34 mouse cellular contexts compared by ENCODE assay signal in genomic region chrX:111855878-111856277, GRCm38 (mm10). TPM values are rescaled to one million over a fixed set of nuclear protein-coding genes. Genes with fewer than 3 reads are reported as not detected.
A peak's percentile ranks its signal among the peaks of the same experiment; 100 is the strongest.
DNase-seq lines count a peak whose midpoint lies in the region; ATAC-seq and TF ChIP-seq lines count a peak whose summit lies in the region.
"Had no signal": no experiment of that assay in that cellular context is flagged by ENCODE, and none has a peak within 500 bp of the region (broad histone marks: within the 10 kb centered on the region; RNA-seq: fewer than 3 reads in every experiment).

No protein-coding gene starts in this region.

- DNase-seq in forebrain, postnatal 0 days, result no peak
- DNase-seq in hindbrain, embryonic 11.5 days (ENCODE audit: low spot score), result no peak
- DNase-seq in neural tube, embryonic 10.5 days (ENCODE audit: extremely low spot score, low spot score), result no peak
- no peak for DNase-seq in heart, adult 18-20 months
- DNase-seq: adrenal gland, adult 2 months; adrenal gland, postnatal 14 days; B cell, adult 2 months; cerebellum, adult 11-12 months; cerebellum, adult 8-10 months; cerebellum, postnatal 10 days; cerebellum, postnatal 36 days; embryo, embryonic 11 days; gastrocnemius, postnatal 10 days; gastrocnemius, postnatal 36 days; kidney, adult 2 months had no signal

- H3K4me3 ChIP-seq in forebrain, embryonic 13.5 days, result no peak overlapping the region
- H3K4me3 ChIP-seq in forebrain, postnatal 0 days (ENCODE audit: low read depth, low read length), result no peak overlapping the region
- H3K4me3 ChIP-seq in hindbrain, embryonic 13.5 days, result no peak overlapping the region
- H3K4me3 ChIP-seq in hindbrain, embryonic 11.5 days (ENCODE audit: low read depth, low read length), result no peak overlapping the region
- no peak overlapping the region for H3K4me3 ChIP-seq in neural tube, embryonic 12.5 days
- H3K4me3 ChIP-seq: embryonic facial prominence, embryonic 10.5 days; embryonic facial prominence, embryonic 13.5 days; erythroblast, embryonic 14.5 days had no signal

- peak; percentile 13; the same call in 1 of the 2 replicates for ATAC-seq in forebrain, embryonic 13.5 days
- no peak for ATAC-seq in forebrain, postnatal 0 days
- peak; percentile 66; the same call in 1 of the 2 replicates for ATAC-seq in hindbrain, embryonic 13.5 days (ENCODE audit: low FRiP score)
- ATAC-seq in hindbrain, embryonic 11.5 days (ENCODE audit: low FRiP score), result no peak
- ATAC-seq in neural tube, embryonic 12.5 days (ENCODE audit: low FRiP score, low read depth), result peak; percentile 63; the same call in 1 of the 2 replicates
- ATAC-seq: intestine, postnatal 0 days; Patski had no signal

- no peak overlapping the region for H3K27ac ChIP-seq in forebrain, embryonic 13.5 days
- H3K27ac ChIP-seq in forebrain, postnatal 0 days (ENCODE audit: low read depth, low read length), result no peak overlapping the region
- H3K27ac ChIP-seq in hindbrain, embryonic 13.5 days, result no peak overlapping the region
- no peak overlapping the region for H3K27ac ChIP-seq in hindbrain, embryonic 11.5 days (ENCODE audit: low read depth, low read length)
- no peak overlapping the region for H3K27ac ChIP-seq in neural tube, embryonic 12.5 days
- H3K27ac ChIP-seq: embryonic facial prominence, embryonic 10.5 days; embryonic facial prominence, embryonic 13.5 days had no signal

- H3K4me1 ChIP-seq in forebrain, embryonic 13.5 days, result no peaks in the 10 kb centered on the region
- H3K4me1 ChIP-seq in forebrain, postnatal 0 days (ENCODE audit: insufficient read depth), result no peaks in the 10 kb centered on the region
- H3K4me1 ChIP-seq in hindbrain, embryonic 13.5 days (replicated peaks), result no peaks in the 10 kb centered on the region
- H3K4me1 ChIP-seq in hindbrain, embryonic 11.5 days (replicated peaks; ENCODE audit: control insufficient read depth, insufficient read depth, low read length), result no peaks in the 10 kb centered on the region
- no peaks in the 10 kb centered on the region for H3K4me1 ChIP-seq in neural tube, embryonic 12.5 days
- H3K4me1 ChIP-seq: embryonic facial prominence, embryonic 10.5 days; embryonic facial prominence, embryonic 13.5 days had no signal

- H3K4me2 ChIP-seq in forebrain, embryonic 13.5 days, result no peak overlapping the region
- H3K4me2 ChIP-seq in forebrain, postnatal 0 days (ENCODE audit: low read depth), result no peak overlapping the region
- no peak overlapping the region for H3K4me2 ChIP-seq in hindbrain, embryonic 13.5 days
- H3K4me2 ChIP-seq in hindbrain, embryonic 11.5 days (replicated peaks; ENCODE audit: low read depth, low read length), result no peak overlapping the region
- no peak overlapping the region for H3K4me2 ChIP-seq in neural tube, embryonic 12.5 days (replicated peaks)
- H3K4me2 ChIP-seq: embryonic facial prominence, embryonic 13.5 days; heart, embryonic 11.5 days had no signal

- no peak for TF ChIP-seq CTCF in forebrain, postnatal 0 days (IDR thresholded peaks at IDR 0.05; ENCODE audit: low read depth)

- no peaks in the 10 kb centered on the region for H3K27me3 ChIP-seq in forebrain, embryonic 13.5 days
- no peaks in the 10 kb centered on the region for H3K27me3 ChIP-seq in forebrain, postnatal 0 days (ENCODE audit: insufficient read depth, low read length)
- no peaks in the 10 kb centered on the region for H3K27me3 ChIP-seq in hindbrain, embryonic 13.5 days
- no peaks in the 10 kb centered on the region for H3K27me3 ChIP-seq in hindbrain, embryonic 11.5 days (ENCODE audit: control insufficient read depth, insufficient read depth, low read length)
- no peaks in the 10 kb centered on the region for H3K27me3 ChIP-seq in neural tube, embryonic 12.5 days (replicated peaks)
- H3K27me3 ChIP-seq: CH12.LX; embryonic facial prominence, embryonic 13.5 days had no signal

- WGBS in forebrain, embryonic 13.5 days, result 49% methylated on average over 3 of the region's 3 CpGs
- WGBS in forebrain, postnatal 0 days, result 44% methylated on average over 3 of the region's 3 CpGs
- 39% methylated on average over 3 of the region's 3 CpGs for WGBS in hindbrain, embryonic 13.5 days
- WGBS in hindbrain, embryonic 11.5 days, result 69% methylated on average over 3 of the region's 3 CpGs
- WGBS in neural tube, embryonic 12.5 days, result 59% methylated on average over 3 of the region's 3 CpGs

- no peaks in the 10 kb centered on the region for H3K36me3 ChIP-seq in forebrain, embryonic 13.5 days (ENCODE audit: poor library complexity, severe bottlenecking)
- no peaks in the 10 kb centered on the region for H3K36me3 ChIP-seq in forebrain, postnatal 0 days (ENCODE audit: insufficient read depth)
- H3K36me3 ChIP-seq in hindbrain, embryonic 13.5 days, result no peaks in the 10 kb centered on the region
- H3K36me3 ChIP-seq in hindbrain, embryonic 11.5 days (ENCODE audit: control insufficient read depth, insufficient read depth, low read length), result no peaks in the 10 kb centered on the region
- no peaks in the 10 kb centered on the region for H3K36me3 ChIP-seq in neural tube, embryonic 12.5 days
- H3K36me3 ChIP-seq: embryonic facial prominence, embryonic 10.5 days; embryonic facial prominence, embryonic 13.5 days; G1E had no signal

- H3K9ac ChIP-seq in forebrain, embryonic 13.5 days, result no peak overlapping the region
- H3K9ac ChIP-seq in forebrain, postnatal 0 days, result no peak overlapping the region
- H3K9ac ChIP-seq in hindbrain, embryonic 13.5 days, result no peak overlapping the region
- no peak overlapping the region for H3K9ac ChIP-seq in hindbrain, embryonic 11.5 days (ENCODE audit: low read depth, low read length)
- H3K9ac ChIP-seq in neural tube, embryonic 12.5 days, result no peak overlapping the region
- H3K9ac ChIP-seq: embryonic facial prominence, embryonic 13.5 days had no signal

- H3K9me3 ChIP-seq in forebrain, embryonic 13.5 days (replicated peaks), result no peaks in the 10 kb centered on the region
- H3K9me3 ChIP-seq in forebrain, postnatal 0 days (ENCODE audit: low read length), result no peaks in the 10 kb centered on the region
- no peaks in the 10 kb centered on the region for H3K9me3 ChIP-seq in hindbrain, embryonic 13.5 days
- H3K9me3 ChIP-seq in hindbrain, embryonic 11.5 days (ENCODE audit: control insufficient read depth, low read length), result no peaks in the 10 kb centered on the region
- no peaks in the 10 kb centered on the region for H3K9me3 ChIP-seq in neural tube, embryonic 12.5 days
- H3K9me3 ChIP-seq: embryonic facial prominence, embryonic 10.5 days; embryonic facial prominence, embryonic 13.5 days; G1E had no signal

RNA-seq across cellular contexts. Expression of gene Gm45194, which starts 35.3 kb away (rescaled TPM):
- polyA plus RNA-seq in forebrain, embryonic 13.5 days (2015; fragmentation: Nextera tagmentation; extraction: Ambion mirVana), result 0.64 and 0.84 TPM in 2 replicates
- 2.5 and 3.6 TPM in 2 replicates for total RNA-seq in forebrain, postnatal 0 days (2014; rRNA removed)
- polyA plus RNA-seq in forebrain, postnatal 0 days (2015; fragmentation: Nextera tagmentation; extraction: Ambion mirVana), result 0.20 and 0.54 TPM in 2 replicates
- 0.42 TPM in 1 of 2 replicates, not detected in the other for polyA plus RNA-seq in hindbrain, embryonic 13.5 days (2015; fragmentation: Nextera tagmentation; extraction: Ambion mirVana)
- polyA plus RNA-seq in hindbrain, embryonic 11.5 days (2014; fragmentation: Nextera tagmentation; extraction: Ambion mirVana), result 1.3 and 1.8 TPM in 2 replicates
- polyA plus RNA-seq in neural tube, embryonic 12.5 days (2016; fragmentation: Nextera tagmentation; extraction: Ambion mirVana), result 2.2 and 2.6 TPM in 2 replicates
- total RNA-seq in heart, adult 18-20 months (2021), result not detected
- total RNA-seq: CH12.LX; G1E; gastrocnemius, adult 18-20 months; gastrocnemius, postnatal 36 days; granulocyte monocyte progenitor cell, adult 5-6 weeks; heart, adult 8-10 months; heart, postnatal 25 days; hematopoietic stem cell, adult 5-6 weeks had no signal
- polyA plus RNA-seq: adrenal gland, adult 2 months; cortical plate, adult 2 months; erythroblast, embryonic 14.5 days; G1E; heart, embryonic 14.5 days; heart, postnatal 0 days; intestine, postnatal 0 days; kidney, adult 2 months; Patski had no signal

Comparison
In these comparisons a context has a peak if more than half of its experiments do, and no peak if none do; other contexts are left out.
1. ATAC-seq: peak in forebrain, embryonic 13.5 days (single experiment), hindbrain, embryonic 13.5 days (single experiment) and neural tube, embryonic 12.5 days (single experiment); none in forebrain, postnatal 0 days (single experiment) and hindbrain, embryonic 11.5 days (single experiment).